Mouse (Mus musculus): ENCODE results near the gene Tpgs1.
A peak's percentile ranks its signal among the peaks of the same experiment; 100 is the strongest.
"Not testable (repeated sequence)": the region's sequence is repeated elsewhere in the genome, so short reads cannot be mapped to it uniquely, and the experiment has no call there.

Tpgs1 gene

DNA sequence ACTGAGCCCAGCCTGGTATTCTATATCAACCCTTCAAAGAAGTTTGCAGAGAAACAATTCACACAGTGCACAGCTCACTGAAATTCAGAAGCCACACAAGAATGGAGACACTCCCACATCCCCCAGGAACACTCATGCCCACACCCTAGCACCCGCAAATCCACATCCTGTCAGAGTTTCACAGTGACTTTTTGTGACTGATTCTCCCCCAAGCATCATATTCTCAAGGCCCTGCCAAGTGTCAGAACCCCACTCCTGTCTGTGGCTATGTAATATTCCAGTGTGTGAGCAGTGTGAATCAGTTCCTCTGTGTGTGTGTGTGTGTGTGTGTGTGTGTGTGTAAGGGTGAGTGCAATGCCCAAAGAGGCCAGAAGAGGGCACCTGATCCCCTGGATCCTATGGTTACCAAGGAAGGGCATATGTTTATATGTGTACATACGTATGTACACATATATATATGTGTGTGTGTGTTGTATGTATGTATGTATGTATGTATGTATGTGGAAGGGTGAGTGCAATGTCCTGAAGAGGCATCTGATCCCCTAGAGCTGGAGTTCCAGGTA, 22.9 kb downstream of the Tpgs1 start:
- no peak for DNase-seq (ENCODE audit: low spot score in 2 of 2)

GRCm38 (mm10) chr10:79693580-79694378, 24.6 kb downstream of the Tpgs1 start:
- no peak for DNase-seq (ENCODE audit: low spot score in 2 of 2)

DNA sequence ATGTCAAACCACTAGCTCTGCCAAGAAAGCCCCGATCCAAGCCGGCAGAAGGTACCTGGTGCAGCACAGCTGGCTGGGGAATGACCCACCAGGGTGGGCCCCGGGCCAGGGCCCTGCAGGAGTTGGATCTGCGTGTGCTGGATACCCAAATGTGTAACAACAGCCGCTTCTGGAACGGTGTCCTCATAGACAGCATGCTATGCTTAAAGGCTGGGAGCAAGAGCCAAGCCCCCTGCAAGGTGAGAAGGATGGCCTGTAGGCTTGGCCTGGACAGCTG, 25.1 kb downstream of the Tpgs1 start:
- no peak for DNase-seq (ENCODE audit: low spot score in 2 of 2)

GRCm38 (mm10) chr10:79695231-79696128, 26.3 kb downstream of the Tpgs1 start:
- peak in 1 of 2 experiments; percentile 65 for DNase-seq (ENCODE audit: low spot score in 2 of 2)

DNA sequence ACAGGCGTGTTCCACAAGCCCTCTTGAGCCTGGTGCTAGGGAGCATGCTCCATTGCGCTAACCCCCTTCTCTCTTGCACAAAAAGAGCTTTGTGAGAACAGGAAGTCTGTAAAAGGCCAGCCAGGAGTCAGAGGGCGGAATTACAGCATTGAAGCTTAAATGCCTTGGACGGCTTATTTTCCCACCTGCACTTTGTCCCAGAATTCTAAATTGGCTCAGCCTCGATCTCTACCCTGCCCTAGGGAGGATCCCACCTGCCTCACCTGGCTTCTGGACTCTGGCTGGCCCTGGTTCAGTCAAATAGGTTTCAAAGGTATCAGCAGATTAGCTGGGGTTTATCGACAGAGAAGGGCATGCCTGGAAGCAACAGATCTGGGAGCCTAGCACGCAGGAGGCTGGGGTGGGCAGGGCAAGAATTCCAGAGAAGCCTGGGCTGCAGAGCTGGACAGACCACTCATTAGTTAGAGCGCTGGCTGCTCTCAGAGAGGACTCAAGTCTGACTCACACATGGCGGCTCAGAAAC, 27.0 kb downstream of the Tpgs1 start:
- DNase-seq (ENCODE audit: low spot score in 2 of 2) = no peak

- DNase-seq (ENCODE audit: low spot score in 2 of 2) = no peak
Measured at GRCm38 (mm10) chr10:79697916-79698315, 28.7 kb downstream of the Tpgs1 start.

DNA sequence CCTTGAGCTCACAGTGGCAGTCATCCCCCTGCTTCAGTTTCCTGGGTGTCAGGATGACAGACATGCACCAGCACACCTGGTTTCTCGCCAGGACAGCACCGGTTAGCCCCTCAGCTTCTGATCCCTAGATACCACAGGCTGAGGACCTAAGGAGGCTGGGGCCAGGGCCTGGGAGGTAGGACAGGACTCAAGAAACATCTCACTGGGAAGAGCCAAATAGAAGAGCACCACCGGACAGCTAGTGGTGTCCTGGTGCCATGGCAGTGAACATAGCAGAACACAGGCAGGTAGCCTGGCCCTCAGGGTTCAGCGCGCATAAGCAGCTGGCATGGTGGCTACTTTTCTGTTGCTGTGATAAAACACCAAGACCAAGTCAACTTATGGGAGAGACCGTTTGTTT, 29.3 kb downstream of the Tpgs1 start:
- DNase-seq (ENCODE audit: low spot score in 2 of 2) = no peak

DNA sequence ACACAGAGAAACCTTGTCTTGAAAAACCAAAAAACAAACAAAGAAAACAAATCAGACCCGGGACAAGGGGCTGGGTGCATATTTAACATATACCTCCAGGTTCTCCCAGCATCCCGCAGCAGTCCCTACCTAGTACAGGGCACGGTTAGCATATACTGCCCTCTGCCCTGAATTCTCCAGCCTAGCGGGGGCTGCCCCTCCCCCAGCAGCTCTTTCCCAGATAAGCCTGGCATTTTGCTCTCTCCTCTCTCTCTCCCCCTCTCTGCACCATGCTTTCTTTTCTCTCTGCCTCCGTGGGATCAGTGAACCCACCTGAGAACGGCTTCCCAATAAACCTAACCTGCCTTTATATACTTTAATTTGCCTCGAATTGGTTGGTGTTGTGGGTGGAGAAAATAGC, 31.5 kb downstream of the Tpgs1 start:
- DNase-seq (ENCODE audit: low spot score in 2 of 2) = no peak

DNA sequence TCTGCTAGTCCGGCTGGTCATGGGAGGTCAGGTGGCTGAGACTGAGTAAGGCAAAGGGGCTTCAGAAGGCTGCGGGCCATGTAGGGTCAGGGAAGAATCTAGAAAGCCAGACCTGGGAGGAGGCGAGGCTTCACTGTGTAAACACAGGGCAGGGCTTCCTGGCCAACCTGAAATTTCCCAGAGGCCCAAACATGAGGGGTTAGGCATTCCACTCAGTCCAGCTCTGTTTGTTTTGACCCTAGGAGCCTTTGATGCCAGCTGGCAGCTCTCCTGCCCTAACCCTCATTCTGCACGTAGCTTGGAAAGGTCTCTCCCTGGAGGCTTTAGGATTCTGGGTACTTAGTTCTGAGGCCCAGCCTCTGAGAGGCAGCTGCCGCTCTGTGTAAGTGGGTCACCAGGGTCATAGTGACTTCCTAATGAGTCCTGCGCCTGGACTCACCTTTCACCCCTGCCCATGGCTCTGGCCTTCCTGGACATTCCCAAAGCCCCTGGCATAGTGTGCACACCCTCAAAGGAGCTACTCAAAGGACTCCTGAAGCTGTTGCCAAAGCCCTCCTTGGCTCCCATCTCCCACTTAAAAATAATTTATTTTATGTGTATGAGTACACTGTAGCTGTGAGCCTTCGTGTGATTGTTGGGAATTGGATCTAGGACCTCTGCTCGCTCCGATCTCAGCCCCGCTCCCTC, 32.4 kb downstream of the Tpgs1 start:
- no peak for DNase-seq (ENCODE audit: low spot score in 2 of 2)

DNA sequence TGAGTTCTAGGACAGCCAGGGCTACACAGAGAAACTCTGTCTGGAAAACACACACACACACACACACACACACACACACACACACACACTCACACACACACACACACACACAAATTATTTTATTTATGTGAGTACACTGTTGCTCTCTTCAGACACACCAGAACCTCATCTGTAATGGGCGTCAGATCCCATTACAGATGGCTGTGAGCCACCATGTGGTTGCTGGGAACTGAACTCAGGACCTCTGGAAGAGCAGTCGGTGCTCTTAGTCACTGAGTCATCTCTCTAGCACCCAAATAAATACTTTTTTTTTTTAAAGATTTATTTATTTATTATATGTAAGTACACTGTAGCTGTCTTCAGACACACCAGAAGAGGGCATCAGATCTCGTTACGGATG, 33.8 kb downstream of the Tpgs1 start:
- DNase-seq (ENCODE audit: low spot score in 2 of 2) = not testable (repeated sequence)

- DNase-seq (ENCODE audit: low spot score in 2 of 2) = no peak
Measured at GRCm38 (mm10) chr10:79703541-79703940, 34.4 kb downstream of the Tpgs1 start.

GRCm38 (mm10) chr10:79704065-79704969, 35.1 kb downstream of the Tpgs1 start, which contains the start of gene Bsg:
TSS of gene Bsg (plus strand) at chr10:79704491.
- DNase-seq (ENCODE audit: low spot score in 2 of 2) = peak; percentile 94 to 99

- no peak for DNase-seq (ENCODE audit: low spot score in 2 of 2)
Measured at GRCm38 (mm10) chr10:79704970-79705360, 35.8 kb downstream of the Tpgs1 start.

- DNase-seq (ENCODE audit: low spot score in 2 of 2) = no peak
Measured at GRCm38 (mm10) chr10:79705951-79706350, 36.8 kb downstream of the Tpgs1 start.

DNA sequence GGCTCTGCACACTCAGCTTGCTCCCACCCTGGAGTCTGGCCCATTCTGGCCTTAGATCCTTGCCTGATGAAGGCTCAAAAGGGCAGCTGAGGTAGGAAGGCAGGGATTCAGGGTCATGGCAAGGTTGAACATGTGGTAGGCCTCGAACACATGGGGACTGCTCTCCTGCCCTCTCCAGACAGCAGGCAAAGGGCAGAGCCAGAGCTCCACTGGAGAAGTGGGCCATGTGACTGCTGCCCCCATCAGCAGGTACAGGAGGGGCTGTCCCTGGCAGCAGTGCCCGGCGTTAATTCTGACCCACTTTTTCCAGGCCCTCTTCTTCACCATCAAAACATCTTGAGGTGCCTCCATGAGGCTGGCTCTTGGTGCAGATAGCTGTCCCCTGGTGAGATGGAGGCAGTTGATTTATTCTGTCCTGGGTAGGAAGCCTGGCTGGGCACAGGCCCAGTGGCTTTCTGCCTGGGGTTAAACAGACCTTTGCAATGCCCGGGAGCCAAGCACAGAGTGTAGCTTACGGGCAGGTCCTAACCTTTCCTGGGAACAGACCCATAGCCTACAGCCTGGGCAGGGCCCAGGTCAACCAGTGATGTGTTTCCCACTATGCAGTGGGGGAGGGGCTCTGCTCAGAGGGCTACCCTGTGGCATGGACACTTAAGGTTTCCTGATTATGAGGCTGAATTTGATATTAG, 37.4 kb downstream of the Tpgs1 start:
- no peak for DNase-seq (ENCODE audit: low spot score in 2 of 2)

DNA sequence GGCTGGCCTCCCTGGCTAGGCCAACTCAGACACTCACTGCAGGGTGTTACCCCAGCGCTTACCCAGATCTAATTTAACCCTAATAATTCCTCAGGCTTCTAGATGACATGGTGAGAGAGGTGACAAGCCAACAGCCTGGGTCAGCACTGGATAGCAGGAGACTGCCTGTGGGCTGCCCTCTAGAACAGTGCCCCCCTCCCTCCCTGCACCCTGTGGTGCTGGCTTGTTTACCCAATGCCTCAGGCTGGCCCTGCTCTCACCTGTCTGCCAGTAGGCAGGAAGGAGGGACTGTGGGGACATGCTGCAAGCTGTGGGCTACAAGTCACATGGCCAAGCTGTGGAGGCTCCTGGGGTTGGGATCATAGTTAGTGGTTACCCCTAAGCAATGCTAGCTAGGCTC, 38.0 kb downstream of the Tpgs1 start:
- DNase-seq (ENCODE audit: low spot score in 2 of 2) = no peak

GRCm38 (mm10) chr10:79707759-79708158, 38.6 kb downstream of the Tpgs1 start:
- no peak for DNase-seq (ENCODE audit: low spot score in 2 of 2)

DNA sequence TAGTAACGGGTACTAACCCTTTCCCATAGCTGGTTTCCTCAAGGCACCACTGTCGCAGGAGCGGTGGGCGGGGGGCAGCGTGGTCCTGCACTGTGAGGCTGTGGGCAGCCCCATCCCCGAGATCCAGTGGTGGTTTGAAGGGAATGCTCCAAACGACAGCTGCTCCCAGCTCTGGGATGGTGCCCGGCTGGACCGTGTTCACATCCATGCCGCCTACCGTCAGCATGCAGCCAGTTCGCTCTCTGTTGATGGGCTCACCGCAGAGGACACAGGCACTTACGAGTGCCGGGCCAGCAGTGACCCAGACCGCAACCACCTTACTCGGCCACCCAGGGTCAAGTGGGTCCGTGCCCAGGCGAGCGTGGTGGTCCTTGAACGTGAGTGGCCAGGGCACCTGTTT, 39.5 kb downstream of the Tpgs1 start:
- no peak for DNase-seq (ENCODE audit: low spot score in 2 of 2)

- DNase-seq (ENCODE audit: low spot score in 2 of 2) = no peak
Measured at GRCm38 (mm10) chr10:79709307-79709706, 40.1 kb downstream of the Tpgs1 start.

DNA sequence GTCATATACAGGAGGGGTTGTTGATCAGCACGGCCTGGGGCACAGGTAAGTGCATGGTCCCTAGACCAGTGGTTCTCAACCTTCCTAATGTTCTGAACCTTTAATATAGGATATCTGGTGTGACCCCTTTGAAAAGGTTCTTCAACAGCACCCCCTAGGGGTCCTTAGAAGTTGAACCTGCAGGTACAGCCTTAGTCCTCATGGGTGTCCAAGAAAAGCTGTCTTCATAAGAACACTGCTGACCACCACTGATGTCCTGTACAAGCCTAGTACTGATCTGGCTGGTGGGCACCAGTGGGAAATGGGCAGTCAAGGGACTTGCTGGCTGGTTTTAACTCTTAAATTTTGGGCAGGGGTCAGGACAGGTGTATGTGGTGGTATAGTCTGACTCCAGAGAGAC, 42.9 kb downstream of the Tpgs1 start:
- DNase-seq (ENCODE audit: low spot score in 2 of 2) = no peak

Data from cerebellum, postnatal 4 days (tissue).